Mouse (Mus musculus) spleen, adult 2 months (tissue): Measurements from ENCODE around the gene Tescl.

ENCODE experiments used
- CTCF ChIP-seq: fragments of 200-500 bp; IDR thresholded peaks from 2 replicates; pipeline ENCODE4 v1.5.1; 2011; ENCODE audit warnings: mild to moderate bottlenecking, inconsistent platforms; ENCODE audit not compliant: insufficient read depth, insufficient read length, insufficient replicate concordance; ENCODE audit errors: extremely low read depth
- POLR2A ChIP-seq: fragments of 200-500 bp; IDR thresholded peaks from 2 replicates; pipeline ENCODE4 v1.6.1; 2011; ENCODE audit warnings: low read depth, low read length, inconsistent platforms

- TF ChIP-seq CTCF (no peak), POLR2A (no peak)
Measured at GRCm38 (mm10) chr7:24290106-24290693, 43.5 kb downstream of the Tescl start.
